Mouse (Mus musculus) thymus, adult 2 months (tissue): ENCODE results near the gene Flot1. TPM values are rescaled to one million over a fixed set of nuclear protein-coding genes. Genes with fewer than 3 reads are reported as not detected.

Experiments
- DNase-seq: peaks from one replicate; pipeline ENCODE4 v3.0.0; 2021
- H3K27ac ChIP-seq: fragments of 200-500 bp; 2 replicates; pipeline ENCODE4 v1.5.1; 2012; ENCODE audit warnings: low read length, control low read depth; ENCODE audit not compliant: control insufficient read depth, insufficient read depth
- H3K27me3 ChIP-seq: fragments of 200-500 bp; 2 replicates; pipeline ENCODE4 v1.6.1; 2012; ENCODE audit warnings: mild to moderate bottlenecking, low read length, moderate library complexity, mixed read lengths; ENCODE audit not compliant: control insufficient read depth, insufficient read depth
- H3K36me3 ChIP-seq: fragments of 200-500 bp; 2 replicates; pipeline ENCODE4 v1.6.1; 2012; ENCODE audit warnings: mild to moderate bottlenecking, low read length, moderate library complexity; ENCODE audit not compliant: control insufficient read depth, insufficient read depth
- H3K4me1 ChIP-seq: fragments of 200-500 bp; replicated peaks from 2 replicates; pipeline ENCODE4 v1.6.1; 2012; ENCODE audit warnings: low read length; ENCODE audit not compliant: control insufficient read depth, insufficient read depth
- H3K4me3 ChIP-seq: fragments of 200-500 bp; 2 replicates; pipeline ENCODE4 v1.5.1; 2012; ENCODE audit warnings: mild to moderate bottlenecking, low read length, control low read depth, moderate library complexity; ENCODE audit not compliant: control insufficient read depth, insufficient read depth
- CTCF ChIP-seq: fragments of 200-500 bp; IDR thresholded peaks from 2 replicates; pipeline ENCODE4 v1.5.1; 2012; ENCODE audit warnings: mild to moderate bottlenecking, control low read depth, low read length, moderate library complexity, borderline replicate concordance; ENCODE audit not compliant: control insufficient read depth, poor library complexity, insufficient read depth; ENCODE audit errors: extremely low read depth
- POLR2A ChIP-seq: fragments of 200-500 bp; IDR thresholded peaks from 2 replicates; pipeline ENCODE4 v1.6.1; 2012; ENCODE audit warnings: mild to moderate bottlenecking, low read length, control low read depth, moderate library complexity; ENCODE audit not compliant: control insufficient read depth, poor library complexity, insufficient read depth; ENCODE audit errors: extremely low read depth
- WGBS: fragments of 180-500 bp; shearing (Covaris S2); methylation state at CpG from one replicate; pipeline ENCODE4 v1.1.7; 2018; 5-methylcytosine and 5-hydroxymethylcytosine counted together
- polyA plus RNA-seq: library from polyadenylated mRNA; depleted of rRNA; stranded (reverse); fragments of >200 nt; gene quantifications from 2 replicates; pipeline ENCODE4 v1.2.3, GENCODE M21; 2012

The Flot1 gene
- polyA plus RNA-seq, 1 experiment: 70.4 TPM

DNA sequence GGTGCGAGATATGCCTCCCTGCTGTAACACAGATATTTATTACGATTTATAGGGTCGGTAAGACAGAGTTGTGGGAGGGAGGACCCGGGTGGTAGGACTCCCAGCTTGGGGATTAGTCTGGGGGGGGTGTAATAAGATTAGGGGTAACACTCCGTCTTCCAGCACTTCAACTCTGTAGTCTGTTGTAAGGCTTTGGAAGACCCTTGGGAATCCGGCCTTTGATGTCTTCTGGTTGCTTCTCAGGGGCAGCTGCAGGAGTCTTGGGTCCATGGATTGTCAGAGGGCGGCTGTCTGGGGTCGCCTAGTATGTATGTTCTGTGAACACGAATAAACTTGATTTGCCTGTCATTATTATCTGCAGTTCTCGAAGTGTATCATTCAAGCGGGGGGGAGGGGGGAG, 466 bp upstream of the Flot1 start:
- TF ChIP-seq POLR2A (no peak), CTCF (no peak)
- DNase-seq: no peak
- WGBS: under 1% methylated on average over 11 of the region's 11 CpGs
- Histone ChIP-seq H3K4me3 (peak overlapping the region; percentile 78), H3K27me3 (peaks cover 8% of the 10 kb centered on the region; the same call in 1 of the 2 replicates), H3K36me3 (no peaks in the 10 kb centered on the region), H3K27ac (peak overlapping the region; percentile 18; the same call in 1 of the 2 replicates), H3K4me1 (peaks cover 32% of the 10 kb centered on the region)

DNA sequence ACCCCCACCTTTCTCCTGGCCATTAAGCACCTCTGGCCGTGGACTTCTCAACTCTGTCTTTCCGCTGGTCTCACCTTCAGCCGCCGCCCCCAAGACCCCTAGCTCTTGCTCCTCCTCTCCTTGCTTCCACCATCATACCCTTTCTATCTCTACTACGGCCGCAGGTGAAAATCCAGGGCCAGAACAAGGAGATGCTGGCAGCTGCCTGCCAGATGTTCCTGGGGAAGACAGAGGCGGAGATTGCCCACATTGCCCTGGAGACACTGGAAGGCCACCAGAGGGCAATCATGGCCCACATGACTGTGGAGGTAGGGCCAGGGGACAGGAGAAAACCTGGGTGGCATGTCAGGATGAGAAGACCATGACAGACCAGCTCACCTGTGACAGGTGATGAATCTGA, 1.4 kb downstream of the Flot1 start:
- peaks cover 32% of the 10 kb centered on the region for H3K4me1 ChIP-seq
- no peak for TF ChIP-seq POLR2A
- no peak for TF ChIP-seq CTCF
- H3K4me3 ChIP-seq: no peak overlapping the region
- peaks cover 8% of the 10 kb centered on the region; the same call in 1 of the 2 replicates for H3K27me3 ChIP-seq
- DNase-seq: peak; percentile 18
- 84% methylated on average over 7 of the region's 7 CpGs for WGBS
- H3K36me3 ChIP-seq: no peaks in the 10 kb centered on the region
- H3K27ac ChIP-seq: no peak overlapping the region

DNA sequence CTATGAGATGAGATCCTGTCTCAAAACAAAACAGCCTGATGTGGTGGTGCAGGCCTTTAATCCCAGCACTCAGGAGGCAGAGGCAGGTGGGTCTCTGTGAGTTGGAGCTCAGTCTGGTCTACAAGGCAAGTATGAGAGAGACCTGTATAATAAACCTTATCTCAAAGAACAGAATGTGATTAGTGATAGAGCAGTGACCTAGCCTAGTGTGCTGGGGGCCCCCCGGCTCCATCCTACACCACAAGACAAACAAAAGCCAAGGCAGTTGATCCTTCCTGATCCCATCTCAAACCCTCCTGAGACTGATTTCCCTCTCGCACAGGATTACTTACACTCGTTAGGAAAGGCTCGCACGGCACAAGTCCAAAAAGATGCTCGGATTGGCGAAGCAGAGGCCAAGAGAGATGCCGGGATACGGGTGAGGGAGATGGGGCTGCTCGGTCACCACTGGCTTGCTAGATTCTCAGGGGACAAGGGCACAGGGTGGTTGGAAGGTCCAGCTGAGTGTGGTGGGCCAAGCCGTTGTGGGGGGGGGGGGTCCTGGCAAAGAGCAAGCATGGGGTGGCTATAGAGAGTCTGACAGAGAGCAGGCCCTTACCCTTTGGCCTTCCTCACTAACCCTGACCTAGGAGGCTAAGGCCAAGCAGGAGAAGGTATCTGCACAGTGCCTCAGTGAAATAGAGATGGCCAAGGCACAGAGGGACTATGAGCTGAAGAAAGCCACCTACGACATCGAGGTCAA, 2.2 kb downstream of the Flot1 start:
- Histone ChIP-seq H3K4me1 (peaks cover 36% of the 10 kb centered on the region), H3K4me3 (no peak overlapping the region), H3K27me3 (peaks cover 8% of the 10 kb centered on the region; the same call in 1 of the 2 replicates), H3K36me3 (no peaks in the 10 kb centered on the region), H3K27ac (no peak overlapping the region)
- no peak for DNase-seq
- no peak for TF ChIP-seq POLR2A
- no peak for TF ChIP-seq CTCF
- WGBS: 95% methylated on average over 13 of the region's 13 CpGs

DNA sequence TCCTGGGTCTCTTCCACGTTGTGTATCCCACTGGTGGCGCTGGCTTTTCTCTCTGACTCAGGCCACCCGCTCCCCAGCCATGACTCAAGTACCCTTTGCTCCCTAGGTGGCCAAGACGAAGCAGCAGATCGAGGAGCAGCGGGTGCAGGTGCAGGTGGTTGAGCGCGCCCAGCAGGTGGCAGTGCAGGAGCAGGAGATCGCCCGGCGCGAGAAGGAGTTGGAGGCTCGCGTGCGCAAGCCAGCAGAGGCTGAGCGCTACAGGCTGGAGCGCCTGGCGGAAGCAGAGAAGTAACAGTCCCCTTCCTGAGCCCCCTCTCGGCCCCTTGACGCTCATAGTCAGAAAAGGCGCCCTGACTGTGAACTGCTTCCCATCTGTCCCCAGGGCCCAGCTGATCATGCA, 6.7 kb downstream of the Flot1 start:
- no peak for TF ChIP-seq POLR2A
- peak; percentile 96 for TF ChIP-seq CTCF
- peak; percentile 91 for DNase-seq
- 2% methylated on average over 21 of the region's 21 CpGs for WGBS
- Histone ChIP-seq H3K36me3 (peaks cover 21% of the 10 kb centered on the region), H3K27me3 (no peaks in the 10 kb centered on the region), H3K4me1 (peaks cover 5% of the 10 kb centered on the region), H3K4me3 (no peak overlapping the region), H3K27ac (peak overlapping the region; percentile 41; the same call in 1 of the 2 replicates)

DNA sequence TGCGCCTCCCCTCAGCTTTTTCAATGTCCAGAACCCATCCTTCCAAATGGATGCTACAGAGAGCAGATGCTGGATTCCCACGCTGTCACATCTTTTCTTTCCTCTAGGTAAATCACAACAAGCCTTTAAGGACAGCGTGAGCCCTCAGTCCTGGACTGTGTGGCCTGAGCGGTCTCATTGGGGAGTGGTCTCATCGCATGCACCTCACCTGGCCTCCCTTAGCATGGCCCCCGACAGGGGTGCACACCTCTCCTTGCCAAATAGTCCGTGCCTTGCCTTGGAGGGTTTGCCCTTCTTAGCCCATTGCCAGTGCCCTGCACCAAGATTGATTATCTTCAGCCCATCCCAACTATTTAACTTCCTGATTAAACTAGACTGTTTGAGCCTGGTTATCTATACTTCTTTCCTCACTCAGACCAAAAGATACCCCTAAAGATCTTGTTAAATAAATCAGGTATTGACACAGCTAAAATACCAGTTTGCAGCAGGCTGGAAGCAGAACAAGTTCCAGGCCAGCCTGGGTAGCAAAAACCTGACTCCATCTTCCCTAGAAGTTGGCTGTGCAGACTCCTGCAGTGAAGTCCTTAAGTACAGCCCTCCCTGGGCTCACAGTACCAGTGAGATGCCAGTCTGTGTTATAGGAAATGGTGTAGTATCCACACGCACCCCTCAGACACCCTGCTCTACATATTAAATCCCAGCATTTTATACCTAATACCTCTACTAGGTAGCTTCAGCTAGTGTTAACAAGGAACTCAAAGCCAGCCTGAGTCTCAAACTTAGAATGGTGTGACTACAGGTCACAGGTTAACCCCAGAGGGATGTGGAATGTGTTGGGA, 9.6 kb downstream of the Flot1 start:
- Histone ChIP-seq H3K4me1 (peaks cover 23% of the 10 kb centered on the region), H3K4me3 (no peak overlapping the region), H3K27ac (no peak overlapping the region), H3K27me3 (no peaks in the 10 kb centered on the region), H3K36me3 (peaks cover 39% of the 10 kb centered on the region)
- no peak for DNase-seq
- WGBS: 97% methylated on average over 8 of the region's 8 CpGs
- no peak for TF ChIP-seq CTCF
- no peak for TF ChIP-seq POLR2A

DNA sequence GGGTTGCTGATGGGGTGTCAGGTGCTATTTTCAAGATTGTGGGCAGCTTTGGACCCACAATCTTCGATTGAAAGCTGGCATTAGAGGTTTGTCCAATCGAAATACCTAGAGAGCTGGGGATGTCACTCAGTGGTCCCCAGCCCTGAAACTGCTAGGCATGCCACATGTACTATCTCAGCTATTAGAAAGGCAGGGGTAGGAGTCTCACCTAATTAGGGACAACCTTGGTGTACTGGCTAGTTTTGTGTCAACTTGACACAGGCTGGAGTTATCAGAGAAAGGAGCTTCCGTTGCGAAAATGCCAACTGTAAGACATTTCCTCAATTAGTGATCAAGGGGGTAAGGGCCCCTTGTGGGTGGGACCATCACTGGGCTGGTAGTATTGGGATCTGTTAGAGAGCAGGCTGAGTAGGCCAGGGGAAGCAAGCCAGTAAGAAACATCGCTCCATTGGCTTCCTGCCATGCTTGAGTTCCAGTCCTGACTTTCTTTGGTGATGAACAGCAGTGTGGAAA, 10.3 kb downstream of the Flot1 start:
- DNase-seq: no peak
- H3K4me1 ChIP-seq: peaks cover 23% of the 10 kb centered on the region
- 72% methylated on average over 5 of the region's 5 CpGs for WGBS
- H3K27me3 ChIP-seq: no peaks in the 10 kb centered on the region
- no peak overlapping the region for H3K4me3 ChIP-seq
- H3K27ac ChIP-seq: no peak overlapping the region
- TF ChIP-seq CTCF (no peak), POLR2A (no peak)
- H3K36me3 ChIP-seq: peaks cover 39% of the 10 kb centered on the region
